Comparison of ENCODE assay signal across 8 mouse cellular contexts in genomic region chr19:6933436-6934194, GRCm38 (mm10). TPM values are rescaled to one million over a fixed set of nuclear protein-coding genes. Genes with fewer than 3 reads are reported as not detected.
DNase-seq lines count a peak whose midpoint lies in the region; ATAC-seq lines count a peak whose summit lies in the region.

No protein-coding gene starts in this region.

- peaks cover 66% of the 10 kb centered on the region for H3K27me3 ChIP-seq in limb, embryonic 11.5 days (ENCODE audit: control insufficient read depth, insufficient read depth, low read length)
- H3K27me3 ChIP-seq in neural tube, embryonic 13.5 days = peaks cover 81% of the 10 kb centered on the region

- H3K4me2 ChIP-seq in limb, embryonic 11.5 days (ENCODE audit: low read depth, severe bottlenecking) = peak overlapping the region; percentile 33
- H3K4me2 ChIP-seq in neural tube, embryonic 13.5 days = peak overlapping the region; percentile 69

- H3K9me3 ChIP-seq in limb, embryonic 11.5 days (ENCODE audit: control insufficient read depth, low read length) = no peaks in the 10 kb centered on the region
- H3K9me3 ChIP-seq in neural tube, embryonic 13.5 days = no peaks in the 10 kb centered on the region

- H3K4me1 ChIP-seq in limb, embryonic 11.5 days (ENCODE audit: control insufficient read depth, insufficient read depth, low read length) = peaks cover 7% of the 10 kb centered on the region
- peaks cover 25% of the 10 kb centered on the region for H3K4me1 ChIP-seq in neural tube, embryonic 13.5 days (replicated peaks)

- H3K36me3 ChIP-seq in limb, embryonic 11.5 days (ENCODE audit: control insufficient read depth, insufficient read depth, low read length) = no peaks in the 10 kb centered on the region
- H3K36me3 ChIP-seq in neural tube, embryonic 13.5 days = no peaks in the 10 kb centered on the region; the same call in 1 of the 2 replicates

- H3K27ac ChIP-seq in limb, embryonic 11.5 days (replicated peaks; ENCODE audit: low read depth, low read length) = no peak overlapping the region
- no peak overlapping the region for H3K27ac ChIP-seq in neural tube, embryonic 13.5 days (replicated peaks)

- peak; percentile 32 to 42; a peak in 2 of 4 replicates for ATAC-seq in hematopoietic stem cell, adult 5-6 weeks (replicated peaks in 1 of 2; ENCODE audit: insufficient read depth in 1 of 2, low FRiP score in 2 of 2, low TSS enrichment in 1 of 2, low read depth in 1 of 2, poor library complexity in 2 of 2, severe bottlenecking in 2 of 2)
- peak; percentile 26; the same call in 1 of the 2 replicates for ATAC-seq in limb, embryonic 11.5 days (ENCODE audit: insufficient number of reproducible peaks, low FRiP score, low TSS enrichment, low read depth)
- peak; percentile 72 for ATAC-seq in neural tube, embryonic 13.5 days (ENCODE audit: low read depth)

- DNase-seq in left cerebral cortex, adult 18-20 months (ENCODE audit: low spot score in 2 of 2) = peak; percentile 58 to 75
- DNase-seq in left cerebral cortex, adult 11 months (ENCODE audit: low spot score) = no peak
- peak; percentile 81 for DNase-seq in cerebellum, adult 9-10 months
- no peak for DNase-seq in limb, embryonic 11.5 days (ENCODE audit: low spot score)
- DNase-seq in thymus, postnatal 0 days (ENCODE audit: low spot score) = no peak
- no peak for DNase-seq in adrenal gland, adult 8-10 months

- WGBS in limb, embryonic 11.5 days = 3% methylated on average over 57 of the region's 58 CpGs
- WGBS in neural tube, embryonic 13.5 days = 3% methylated on average over 58 of the region's 58 CpGs

- peak overlapping the region; percentile 26 for H3K4me3 ChIP-seq in limb, embryonic 11.5 days (ENCODE audit: low read depth, low read length)
- H3K4me3 ChIP-seq in neural tube, embryonic 13.5 days = peak overlapping the region; percentile 42

- no peak overlapping the region for H3K9ac ChIP-seq in limb, embryonic 11.5 days (ENCODE audit: low read length)
- H3K9ac ChIP-seq in neural tube, embryonic 13.5 days = peak overlapping the region; percentile 75

RNA-seq across cellular contexts. Expression of gene Kcnk4, which starts 0.7 kb away (rescaled TPM):
- total RNA-seq in left cerebral cortex, adult 18-20 months (2021) = 10 to 100 TPM; 29.2 to 37.4 TPM
- not detected in 2 replicates for total RNA-seq in hematopoietic stem cell, adult 5-6 weeks (2017)
- polyA plus RNA-seq in limb, embryonic 11.5 days (2014; fragmentation: Nextera tagmentation; extraction: Ambion mirVana) = 0.24 and 0.31 TPM in 2 replicates
- 3.4 and 5.2 TPM in 2 replicates for polyA plus RNA-seq in neural tube, embryonic 13.5 days (2015; fragmentation: Nextera tagmentation; extraction: Ambion mirVana)
- polyA plus RNA-seq in thymus, postnatal 0 days (2015; fragmentation: Nextera tagmentation; extraction: Ambion mirVana) = 3.6 and 5.0 TPM in 2 replicates
- total RNA-seq in adrenal gland, adult 8-10 months (2022) = under 1 TPM in 2 of 4 experiments, not detected in 2; 0.14 to 0.24 TPM

RNA-seq across cellular contexts. Expression of gene Bad, which starts 8.0 kb away (rescaled TPM):
- total RNA-seq in left cerebral cortex, adult 18-20 months (2021) = 10 to 100 TPM; 39.0 to 40.5 TPM
- 21.9 and 30.1 TPM in 2 replicates for total RNA-seq in hematopoietic stem cell, adult 5-6 weeks (2017)
- 50.2 and 51.7 TPM in 2 replicates for polyA plus RNA-seq in limb, embryonic 11.5 days (2014; fragmentation: Nextera tagmentation; extraction: Ambion mirVana)
- 90.4 and 95.1 TPM in 2 replicates for polyA plus RNA-seq in neural tube, embryonic 13.5 days (2015; fragmentation: Nextera tagmentation; extraction: Ambion mirVana)
- polyA plus RNA-seq in thymus, postnatal 0 days (2015; fragmentation: Nextera tagmentation; extraction: Ambion mirVana) = 66.7 and 69.9 TPM in 2 replicates
- 10 to 100 TPM; 49.9 to 63.1 (median 56.6) TPM for total RNA-seq in adrenal gland, adult 8-10 months (2022)

RNA-seq across cellular contexts. Expression of gene Catsperz, which starts 8.4 kb away (rescaled TPM):
- 10 to 100 TPM; 16.9 to 22.5 TPM for total RNA-seq in left cerebral cortex, adult 18-20 months (2021)
- total RNA-seq in hematopoietic stem cell, adult 5-6 weeks (2017) = not detected in 2 replicates
- 0.71 and 1.3 TPM in 2 replicates for polyA plus RNA-seq in limb, embryonic 11.5 days (2014; fragmentation: Nextera tagmentation; extraction: Ambion mirVana)
- 3.0 and 7.9 TPM in 2 replicates for polyA plus RNA-seq in neural tube, embryonic 13.5 days (2015; fragmentation: Nextera tagmentation; extraction: Ambion mirVana)
- 7.4 and 8.0 TPM in 2 replicates for polyA plus RNA-seq in thymus, postnatal 0 days (2015; fragmentation: Nextera tagmentation; extraction: Ambion mirVana)
- not detected for total RNA-seq in adrenal gland, adult 8-10 months (2022)

RNA-seq across cellular contexts. Expression of gene Gpr137, which starts 8.7 kb away (rescaled TPM):
- total RNA-seq in left cerebral cortex, adult 18-20 months (2021) = 100 to 1,000 TPM; 103 to 106 TPM
- 19.5 and 20.3 TPM in 2 replicates for total RNA-seq in hematopoietic stem cell, adult 5-6 weeks (2017)
- polyA plus RNA-seq in limb, embryonic 11.5 days (2014; fragmentation: Nextera tagmentation; extraction: Ambion mirVana) = 19.1 and 22.6 TPM in 2 replicates
- polyA plus RNA-seq in neural tube, embryonic 13.5 days (2015; fragmentation: Nextera tagmentation; extraction: Ambion mirVana) = 50.6 and 57.0 TPM in 2 replicates
- polyA plus RNA-seq in thymus, postnatal 0 days (2015; fragmentation: Nextera tagmentation; extraction: Ambion mirVana) = 12.3 and 19.5 TPM in 2 replicates
- total RNA-seq in adrenal gland, adult 8-10 months (2022) = 10 to 100 TPM; 55.6 to 66.1 (median 63.4) TPM

RNA-seq across cellular contexts. Expression of gene Esrra, which starts 12.0 kb away (rescaled TPM):
- total RNA-seq in left cerebral cortex, adult 18-20 months (2021) = 10 to 100 TPM; 69.5 to 72.2 TPM
- 15.3 and 16.0 TPM in 2 replicates for total RNA-seq in hematopoietic stem cell, adult 5-6 weeks (2017)
- 1.9 and 3.3 TPM in 2 replicates for polyA plus RNA-seq in limb, embryonic 11.5 days (2014; fragmentation: Nextera tagmentation; extraction: Ambion mirVana)
- 15.5 and 16.9 TPM in 2 replicates for polyA plus RNA-seq in neural tube, embryonic 13.5 days (2015; fragmentation: Nextera tagmentation; extraction: Ambion mirVana)
- polyA plus RNA-seq in thymus, postnatal 0 days (2015; fragmentation: Nextera tagmentation; extraction: Ambion mirVana) = 11.4 and 13.7 TPM in 2 replicates
- 10 to 100 TPM; 38.3 to 45.1 (median 44.1) TPM for total RNA-seq in adrenal gland, adult 8-10 months (2022)

Comparison
In these comparisons a context has a peak if more than half of its experiments do, and no peak if none do; other contexts are left out.
1. DNase-seq: peak in left cerebral cortex, adult 18-20 months (2 of 2) and cerebellum, adult 9-10 months (single experiment); none in left cerebral cortex, adult 11 months (single experiment), limb, embryonic 11.5 days (single experiment), thymus, postnatal 0 days (single experiment) and adrenal gland, adult 8-10 months (single experiment).
2. RNA of gene Kcnk4, which starts 0.7 kb away (total RNA-seq): 29.2 to 37.4 TPM in left cerebral cortex, adult 18-20 months; 0.14 to 0.24 TPM in adrenal gland, adult 8-10 months and not detected in hematopoietic stem cell, adult 5-6 weeks; every median in the first group is over 10 times any median in the second.
3. RNA of gene Catsperz, which starts 8.4 kb away (total RNA-seq): 16.9 to 22.5 TPM in left cerebral cortex, adult 18-20 months; not detected in adrenal gland, adult 8-10 months and not detected in hematopoietic stem cell, adult 5-6 weeks; every median in the first group is over 10 times any median in the second.
4. Peak in every context shown above with its lines, with median percentiles within 50 percentile points of each other: ATAC-seq.